Mouse (Mus musculus) lung, embryonic 16.5 days (tissue): Measurements from ENCODE around the gene Exoc4. TPM values are rescaled to one million over a fixed set of nuclear protein-coding genes. Genes with fewer than 3 reads are reported as not detected.

ENCODE experiments used
- ATAC-seq: fragments of 200-750 bp; cut with Nextera tagmentation; 2 replicates; pipeline ENCODE4 v1.8.0; 2017; ENCODE audit warnings: low read depth, mild to moderate bottlenecking, moderate library complexity
- H3K27ac ChIP-seq: fragments of 300-500 bp; sonication (generic); 2 replicates; pipeline ENCODE4 v1.5.1; 2014; ENCODE audit warnings: mild to moderate bottlenecking, control low read depth, low read length
- H3K27me3 ChIP-seq: fragments of 300-500 bp; sonication (generic); 2 replicates; pipeline ENCODE4 v1.6.1; 2014; ENCODE audit warnings: low read depth, low read length, mixed read lengths; ENCODE audit not compliant: control insufficient read depth, insufficient read depth
- H3K36me3 ChIP-seq: fragments of 300-500 bp; sonication (generic); 2 replicates; pipeline ENCODE4 v1.6.1; 2014; ENCODE audit warnings: low read length; ENCODE audit not compliant: control insufficient read depth, insufficient read depth
- H3K4me1 ChIP-seq: fragments of 300-500 bp; sonication (generic); replicated peaks from 2 replicates; pipeline ENCODE4 v1.6.1; 2014; ENCODE audit warnings: low read length, mixed read lengths; ENCODE audit not compliant: control insufficient read depth, insufficient read depth
- H3K4me2 ChIP-seq: fragments of 300-500 bp; sonication (generic); 2 replicates; pipeline ENCODE4 v1.6.1; 2014; ENCODE audit warnings: low read depth, low read length, control low read depth
- H3K4me3 ChIP-seq: fragments of 300-500 bp; sonication (generic); 2 replicates; pipeline ENCODE4 v1.5.1; 2014; ENCODE audit warnings: mild to moderate bottlenecking, low read length, control low read depth
- H3K9ac ChIP-seq: fragments of 300-500 bp; sonication (generic); 2 replicates; pipeline ENCODE4 v1.6.1; 2014; ENCODE audit warnings: low read length, control low read depth
- H3K9me3 ChIP-seq: fragments of 300-500 bp; sonication (generic); 2 replicates; pipeline ENCODE4 v1.6.1; 2016; ENCODE audit warnings: low read length; ENCODE audit not compliant: control insufficient read depth
- WGBS: fragments of 180-500 bp; shearing (Covaris S2); extraction: QIAGEN DNeasy Blood & Tissue Kit; methylation state at CpG from one replicate; pipeline ENCODE4 v1.1.7; 2014; 5-methylcytosine and 5-hydroxymethylcytosine counted together
- polyA plus RNA-seq: library from polyadenylated mRNA; unstranded; fragments of >200 nt; fragmentation: Nextera tagmentation; extraction: Ambion mirVana; gene quantifications from 2 replicates; pipeline ENCODE4 v1.2.1, GENCODE M21; 2015

Gene Exoc4
- polyA plus RNA-seq, 1 experiment from 2014 or later: 36.8 TPM

DNA sequence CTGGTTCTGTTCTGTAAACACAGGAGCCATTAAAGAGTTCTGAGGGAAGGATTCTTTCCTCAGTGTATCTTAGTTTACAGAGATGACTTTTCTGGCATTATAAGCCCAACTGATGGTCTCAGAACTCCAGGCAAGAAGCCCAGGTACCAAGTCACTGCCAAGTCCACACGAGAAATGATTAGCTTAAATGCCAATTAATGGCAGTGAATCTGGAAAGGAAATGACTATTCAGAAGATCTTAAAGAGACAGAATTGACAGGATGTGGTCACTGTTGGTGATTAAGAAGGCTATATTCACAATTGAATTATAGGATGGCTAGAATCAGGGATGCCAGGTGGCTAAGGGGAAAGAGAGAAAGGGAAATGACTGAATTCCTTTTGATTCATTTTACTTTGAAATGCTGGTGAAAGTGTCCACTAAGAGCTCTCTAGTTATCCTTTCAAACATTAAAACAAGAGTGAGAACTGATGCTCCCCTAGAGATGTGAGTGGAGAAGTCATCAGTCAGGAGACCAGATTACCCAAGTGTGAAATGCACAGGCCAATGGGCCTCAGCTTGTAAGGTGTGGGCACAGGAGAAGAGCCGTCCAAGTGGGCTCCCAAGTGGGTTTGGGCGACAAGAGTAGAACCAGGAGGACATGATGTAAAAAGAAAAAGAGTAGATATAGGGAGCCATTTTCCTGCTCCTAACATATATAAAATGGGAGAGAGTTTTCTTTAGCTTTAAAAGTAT lies 587.3 kb downstream of the Exoc4 start:
- WGBS: 81% methylated on average over 3 of the region's 3 CpGs
- no peak overlapping the region for H3K4me2 ChIP-seq
- H3K4me3 ChIP-seq: no peak overlapping the region
- H3K9me3 ChIP-seq: no peaks in the 10 kb centered on the region
- no peaks in the 10 kb centered on the region for H3K4me1 ChIP-seq
- no peak for ATAC-seq
- H3K9ac ChIP-seq: no peak overlapping the region
- no peaks in the 10 kb centered on the region for H3K36me3 ChIP-seq
- no peak overlapping the region for H3K27ac ChIP-seq
- H3K27me3 ChIP-seq: no peaks in the 10 kb centered on the region

DNA sequence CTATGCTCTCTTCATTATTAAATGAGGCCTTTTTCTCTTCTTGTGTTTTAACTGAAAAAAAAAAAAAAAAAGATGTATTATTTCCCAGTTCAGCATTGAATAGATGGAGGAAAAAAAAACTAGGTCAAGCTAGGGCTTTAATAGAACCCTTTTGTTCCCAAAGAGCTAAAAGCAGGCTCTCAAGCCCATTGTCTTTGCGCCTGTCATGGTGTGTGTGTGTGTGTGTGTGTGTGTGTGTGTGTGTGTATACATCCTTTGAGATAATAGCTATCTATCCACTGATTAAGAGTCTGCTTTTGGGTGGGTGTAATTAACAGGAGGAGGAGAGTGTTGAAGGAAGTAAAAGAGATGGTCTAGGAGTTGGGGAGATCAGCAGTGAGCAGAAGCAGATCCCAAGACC lies 594.0 kb downstream of the Exoc4 start:
- WGBS: 68% methylated on average over 1 of the region's 1 CpGs
- H3K9me3 ChIP-seq: no peaks in the 10 kb centered on the region

GRCm38 (mm10) chr6:33859049-33859448 lies 610.2 kb downstream of the Exoc4 start:
- no peaks in the 10 kb centered on the region for H3K4me1 ChIP-seq
- no peak overlapping the region for H3K27ac ChIP-seq
- no peaks in the 10 kb centered on the region for H3K9me3 ChIP-seq
- H3K36me3 ChIP-seq: no peaks in the 10 kb centered on the region
- H3K4me2 ChIP-seq: no peak overlapping the region
- H3K27me3 ChIP-seq: no peaks in the 10 kb centered on the region
- H3K9ac ChIP-seq: no peak overlapping the region
- ATAC-seq: no peak
- H3K4me3 ChIP-seq: no peak overlapping the region
- 86% methylated on average over 3 of the region's 3 CpGs for WGBS

More for the DNA sequence above, 594.0 kb downstream of the Exoc4 start:
- Histone ChIP-seq H3K36me3 (no peaks in the 10 kb centered on the region), H3K27ac (no peak overlapping the region), H3K4me3 (no peak overlapping the region), H3K4me1 (no peaks in the 10 kb centered on the region), H3K4me2 (no peak overlapping the region), H3K27me3 (no peaks in the 10 kb centered on the region), H3K9ac (no peak overlapping the region)
- no peak for ATAC-seq

- H3K4me3 ChIP-seq: no peak overlapping the region
- no peaks in the 10 kb centered on the region for H3K9me3 ChIP-seq
- H3K27ac ChIP-seq: no peak overlapping the region
- peaks cover 3% of the 10 kb centered on the region; the same call in 1 of the 2 replicates for H3K4me1 ChIP-seq
- no peaks in the 10 kb centered on the region for H3K36me3 ChIP-seq
- no peak overlapping the region for H3K4me2 ChIP-seq
- no peak for ATAC-seq
- H3K27me3 ChIP-seq: no peaks in the 10 kb centered on the region
- WGBS: 39% methylated on average over 3 of the region's 3 CpGs
- H3K9ac ChIP-seq: no peak overlapping the region
Measured at GRCm38 (mm10) chr6:33865752-33866151, 616.9 kb downstream of the Exoc4 start.

GRCm38 (mm10) chr6:33866901-33867580 lies 618.2 kb downstream of the Exoc4 start:
- no peaks in the 10 kb centered on the region for H3K9me3 ChIP-seq
- H3K4me1 ChIP-seq: peaks cover 4% of the 10 kb centered on the region; the same call in 1 of the 2 replicates
- 72% methylated on average over 3 of the region's 3 CpGs for WGBS
- no peak overlapping the region for H3K27ac ChIP-seq
- H3K27me3 ChIP-seq: no peaks in the 10 kb centered on the region
- H3K36me3 ChIP-seq: no peaks in the 10 kb centered on the region
- ATAC-seq: no peak
- H3K4me3 ChIP-seq: no peak overlapping the region
- no peak overlapping the region for H3K9ac ChIP-seq
- no peak overlapping the region for H3K4me2 ChIP-seq

DNA sequence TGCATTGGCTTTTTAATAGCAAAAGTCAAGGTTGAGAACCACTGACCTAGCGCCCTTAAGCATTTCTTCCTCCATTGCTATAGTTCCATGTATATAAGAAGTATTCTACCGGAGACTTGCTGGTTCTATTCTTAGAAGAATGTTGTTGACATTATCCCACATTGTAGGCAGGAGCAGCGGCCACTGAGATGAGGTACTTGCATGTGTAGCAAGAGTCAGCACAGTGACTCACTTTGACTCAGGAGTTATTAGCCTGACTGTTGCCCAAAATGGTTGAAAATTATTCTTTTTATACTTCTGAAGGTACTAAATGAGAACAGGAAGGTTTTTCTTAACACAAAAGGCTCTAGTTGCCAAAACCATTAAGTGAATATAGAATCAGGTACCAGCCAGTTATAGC lies 620.4 kb downstream of the Exoc4 start:
- 64% methylated on average over 3 of the region's 3 CpGs for WGBS
- peaks cover 4% of the 10 kb centered on the region; the same call in 1 of the 2 replicates for H3K4me1 ChIP-seq

DNA sequence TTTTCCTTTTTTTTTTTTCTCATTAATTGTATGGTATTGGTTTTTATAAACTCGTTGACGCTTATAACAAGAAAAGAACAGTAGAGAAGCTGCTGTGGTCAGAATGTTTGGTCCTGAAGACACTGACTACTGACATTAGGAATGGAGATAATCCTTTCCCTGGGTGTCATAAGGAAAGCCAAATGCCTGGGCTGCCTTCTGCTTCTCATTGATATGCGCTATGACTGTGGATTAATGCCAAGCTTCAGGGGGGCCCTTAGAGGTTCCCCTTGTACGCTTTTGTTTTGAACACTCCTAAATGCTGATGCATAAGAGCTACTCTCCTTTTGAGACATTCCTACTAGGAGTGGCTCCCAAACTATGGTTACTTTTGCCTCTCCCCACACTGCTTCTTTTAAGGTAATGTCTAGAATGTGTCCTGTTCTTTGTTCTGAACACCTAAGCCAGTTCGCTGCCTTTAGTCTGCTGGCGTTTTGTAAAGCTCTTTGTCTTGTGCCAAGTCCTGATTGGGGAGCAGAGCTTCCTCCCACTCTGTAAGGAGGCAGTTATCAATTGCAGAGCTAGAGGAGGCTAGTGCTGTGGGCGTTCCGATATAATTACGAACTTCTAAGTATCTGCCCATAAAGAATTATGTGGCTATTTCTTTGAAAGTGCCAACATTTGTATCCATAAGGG lies 621.7 kb downstream of the Exoc4 start:
- H3K27me3 ChIP-seq: no peaks in the 10 kb centered on the region
- H3K9me3 ChIP-seq: no peaks in the 10 kb centered on the region
- H3K4me1 ChIP-seq: peaks cover 4% of the 10 kb centered on the region; the same call in 1 of the 2 replicates
- H3K4me3 ChIP-seq: no peak overlapping the region
- H3K36me3 ChIP-seq: no peaks in the 10 kb centered on the region
- WGBS: 63% methylated on average over 9 of the region's 9 CpGs
- ATAC-seq: no peak
- H3K27ac ChIP-seq: no peak overlapping the region
- H3K9ac ChIP-seq: no peak overlapping the region
- H3K4me2 ChIP-seq: no peak overlapping the region

More for the DNA sequence above, 620.4 kb downstream of the Exoc4 start:
- ATAC-seq: no peak
- Histone ChIP-seq H3K27me3 (no peaks in the 10 kb centered on the region), H3K9me3 (no peaks in the 10 kb centered on the region), H3K27ac (no peak overlapping the region), H3K36me3 (no peaks in the 10 kb centered on the region), H3K4me2 (no peak overlapping the region), H3K9ac (no peak overlapping the region), H3K4me3 (no peak overlapping the region)

- Histone ChIP-seq H3K36me3 (no peaks in the 10 kb centered on the region), H3K27ac (no peak overlapping the region), H3K9me3 (no peaks in the 10 kb centered on the region), H3K4me2 (no peak overlapping the region), H3K27me3 (no peaks in the 10 kb centered on the region), H3K4me1 (peaks cover 4% of the 10 kb centered on the region; the same call in 1 of the 2 replicates), H3K4me3 (no peak overlapping the region), H3K9ac (no peak overlapping the region)
- WGBS: 71% methylated on average over 1 of the region's 1 CpGs
- no peak for ATAC-seq
Measured at GRCm38 (mm10) chr6:33871286-33871685, 622.4 kb downstream of the Exoc4 start.

- Histone ChIP-seq H3K27ac (no peak overlapping the region), H3K9me3 (no peaks in the 10 kb centered on the region), H3K9ac (no peak overlapping the region), H3K36me3 (no peaks in the 10 kb centered on the region), H3K4me3 (no peak overlapping the region), H3K27me3 (no peaks in the 10 kb centered on the region), H3K4me2 (no peak overlapping the region), H3K4me1 (peaks cover 4% of the 10 kb centered on the region; the same call in 1 of the 2 replicates)
- ATAC-seq: no peak
- WGBS: 32% methylated on average over 1 of the region's 1 CpGs
Measured at GRCm38 (mm10) chr6:33872192-33872591, 623.3 kb downstream of the Exoc4 start.
